Mouse (Mus musculus) heart, postnatal 36 days (tissue): Measurements from ENCODE around the gene Cntnap5a. TPM values are rescaled to one million over a fixed set of nuclear protein-coding genes. Genes with fewer than 3 reads are reported as not detected.
A peak's percentile ranks its signal among the peaks of the same experiment; 100 is the strongest.
"Not testable (repeated sequence)": the region's sequence is repeated elsewhere in the genome, so short reads cannot be mapped to it uniquely, and the experiment has no call there.

ENCODE experiments used
- DNase-seq, 2 experiments: peaks; one replicate each; pipeline ENCODE4 v3.0.0; 2021 to 2022
- intact Hi-C: fragments of 180-260 bp; cut with DNase I; formaldehyde crosslinking; loops from one replicate; pipeline ENCODE4 v1.15.1; 2025
- total RNA-seq, 2 experiments: library from RNA; stranded (reverse); gene quantifications; 2 replicates each; pipeline ENCODE4 v1.2.3; 2021

Gene Cntnap5a
- total RNA-seq, 2 experiments from 2014 or later = not detected

GRCm38 (mm10) chr1:116036894-116037293, 352.3 kb downstream of the Cntnap5a start:
- no peak for DNase-seq
- intact Hi-C loops = no loop called here

- intact Hi-C loops = no loop called here
- DNase-seq = no peak
These were observed 359.5 kb downstream of the Cntnap5a start for GRCm38 (mm10) chr1:116044083-116044482.

- intact Hi-C loops = no loop called here
- no peak for DNase-seq
These were observed 422.6 kb downstream of the Cntnap5a start for GRCm38 (mm10) chr1:116107010-116107723.

- DNase-seq = no peak
- intact Hi-C loops = no loop called here
These were observed 423.1 kb downstream of the Cntnap5a start for GRCm38 (mm10) chr1:116107724-116108058.

- DNase-seq = no peak
- intact Hi-C loops = no loop called here
These were observed 423.8 kb downstream of the Cntnap5a start for GRCm38 (mm10) chr1:116108381-116108780.

GRCm38 (mm10) chr1:116125767-116126166, 441.2 kb downstream of the Cntnap5a start:
- no peak for DNase-seq
- intact Hi-C loops = no loop called here

- intact Hi-C loops = no loop called here
- no peak for DNase-seq
These were observed 442.5 kb downstream of the Cntnap5a start for GRCm38 (mm10) chr1:116127085-116127484.

GRCm38 (mm10) chr1:116128450-116129246, 444.1 kb downstream of the Cntnap5a start:
- intact Hi-C loops = no loop called here

GRCm38 (mm10) chr1:116132471-116132870, 447.9 kb downstream of the Cntnap5a start:
- intact Hi-C loops = no loop called here
- DNase-seq = no peak

More at GRCm38 (mm10) chr1:116128450-116129246, 444.1 kb downstream of the Cntnap5a start:
- no peak for DNase-seq

- DNase-seq = no peak
- intact Hi-C loops = no loop called here
These were observed 465.3 kb downstream of the Cntnap5a start for GRCm38 (mm10) chr1:116149764-116150369.

- intact Hi-C loops = no loop called here
These were observed 499.9 kb downstream of the Cntnap5a start for GRCm38 (mm10) chr1:116184471-116184870.

GRCm38 (mm10) chr1:116188142-116188541, 503.6 kb downstream of the Cntnap5a start:
- DNase-seq = not testable (repeated sequence)

More at GRCm38 (mm10) chr1:116184471-116184870, 499.9 kb downstream of the Cntnap5a start:
- no peak for DNase-seq

GRCm38 (mm10) chr1:116192299-116192698, 507.7 kb downstream of the Cntnap5a start:
- intact Hi-C loops = no loop called here
- no peak for DNase-seq

More at GRCm38 (mm10) chr1:116188142-116188541, 503.6 kb downstream of the Cntnap5a start:
- intact Hi-C loops = not testable (repeated sequence)

- no peak for DNase-seq
- intact Hi-C loops = no loop called here
These were observed 532.3 kb downstream of the Cntnap5a start for GRCm38 (mm10) chr1:116216883-116217282.

- DNase-seq = no peak
- intact Hi-C loops = no loop called here
These were observed 556.0 kb downstream of the Cntnap5a start for GRCm38 (mm10) chr1:116240538-116240937.

- DNase-seq = no peak
These were observed 559.3 kb downstream of the Cntnap5a start for GRCm38 (mm10) chr1:116243856-116244255.

GRCm38 (mm10) chr1:116281144-116281543, 596.6 kb downstream of the Cntnap5a start:
- intact Hi-C loops = no loop called here

More at GRCm38 (mm10) chr1:116243856-116244255, 559.3 kb downstream of the Cntnap5a start:
- intact Hi-C loops = no loop called here

GRCm38 (mm10) chr1:116283968-116284367, 599.4 kb downstream of the Cntnap5a start:
- intact Hi-C loops = no loop called here
- DNase-seq = no peak

More at GRCm38 (mm10) chr1:116281144-116281543, 596.6 kb downstream of the Cntnap5a start:
- no peak for DNase-seq

- intact Hi-C loops = no loop called here
- no peak for DNase-seq
These were observed 622.0 kb downstream of the Cntnap5a start for GRCm38 (mm10) chr1:116306555-116306954.

- no peak for DNase-seq
- intact Hi-C loops = no loop called here
These were observed 627.0 kb downstream of the Cntnap5a start for GRCm38 (mm10) chr1:116311512-116311911.

GRCm38 (mm10) chr1:116313269-116313668, 628.7 kb downstream of the Cntnap5a start:
- peak in 1 of 2 experiments; percentile 1 for DNase-seq

More at GRCm38 (mm10) chr1:116313269-116313668, 628.7 kb downstream of the Cntnap5a start:
- intact Hi-C loops = no loop called here
